Mouse (Mus musculus) C2C12 (cell line): ENCODE data around the gene Brd4.

ENCODE experiments used
- CTCF ChIP-seq: IDR thresholded peaks from one replicate; pipeline ENCODE4 v1.5.1; 2011; ENCODE audit not compliant: control insufficient read depth, insufficient read depth, insufficient read length
- MAX ChIP-seq: IDR thresholded peaks from one replicate; pipeline ENCODE4 v1.6.1; 2011; ENCODE audit warnings: mild to moderate bottlenecking, control low read depth
- MYOG ChIP-seq: IDR thresholded peaks from one replicate; pipeline ENCODE4 v1.6.1; 2011; ENCODE audit not compliant: control insufficient read depth, insufficient read length; ENCODE audit errors: extremely low read depth
- USF1 ChIP-seq: IDR thresholded peaks from one replicate; pipeline ENCODE4 v1.6.1; 2011; ENCODE audit warnings: low read depth, mild to moderate bottlenecking, control low read depth, moderate library complexity

DNA sequence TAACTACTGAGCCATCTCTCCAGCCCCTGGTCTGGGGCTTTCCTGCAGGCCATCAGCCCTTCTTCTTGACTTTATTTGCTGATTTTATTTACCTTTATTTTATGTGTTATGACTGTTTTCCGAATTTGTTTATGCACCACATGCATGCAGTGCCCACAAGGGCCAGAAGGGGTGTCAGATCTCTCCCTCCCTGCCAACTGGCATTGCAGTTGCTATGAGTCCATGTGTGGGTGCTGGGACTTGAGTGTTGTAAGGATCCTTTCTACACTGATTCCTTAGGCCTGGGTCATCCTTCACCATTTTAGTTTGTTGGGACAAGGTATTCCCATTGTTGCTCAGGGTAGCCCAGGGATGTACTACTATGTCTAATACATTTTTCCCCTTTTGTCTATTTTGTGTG lies 13.6 kb upstream of the Brd4 start:
- no peak for TF ChIP-seq CTCF
- no peak for TF ChIP-seq MYOG
- no peak for TF ChIP-seq USF1
- no peak for TF ChIP-seq MAX
